Mouse (Mus musculus): Measurements from ENCODE around the gene Pfas. TPM values are rescaled to one million over a fixed set of nuclear protein-coding genes. Genes with fewer than 3 reads are reported as not detected.
"Not testable (repeated sequence)": the region's sequence is repeated elsewhere in the genome, so short reads cannot be mapped to it uniquely, and the experiment has no call there.

Gene Pfas
- polyA plus RNA-seq, 1 experiment from 2014 or later, result 15.5 TPM

DNA sequence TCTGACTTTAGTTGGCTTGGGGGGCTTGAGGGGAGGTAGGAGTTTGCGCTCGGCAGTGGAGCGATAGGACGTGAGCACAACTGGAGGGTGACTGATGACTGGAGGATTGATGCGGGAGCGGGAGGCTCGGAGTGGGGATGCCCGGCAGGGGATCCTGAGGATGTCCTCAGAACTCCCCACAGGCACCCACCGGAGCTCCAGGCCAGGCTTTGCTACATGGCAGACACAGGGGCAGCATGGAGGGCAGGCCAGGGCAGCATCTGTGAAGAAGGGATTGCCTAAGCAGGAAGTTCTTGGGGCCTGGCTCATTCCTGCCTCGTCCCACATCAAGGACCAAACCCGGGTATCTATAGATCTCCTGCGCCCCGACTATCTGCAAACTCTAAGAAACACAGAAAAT lies 54.4 kb downstream of the Pfas start:
- ATAC-seq (ENCODE audit: low FRiP score), result no peak
- no peak overlapping the region; the same call in 1 of the 2 replicates for H3K4me3 ChIP-seq (replicated peaks)
- H3K36me3 ChIP-seq, result no peaks in the 10 kb centered on the region
- peaks cover 13% of the 10 kb centered on the region for H3K4me1 ChIP-seq
- H3K4me2 ChIP-seq, result peak overlapping the region; percentile 58
- H3K9ac ChIP-seq (replicated peaks), result no peak overlapping the region
- no peaks in the 10 kb centered on the region for H3K9me3 ChIP-seq (replicated peaks)
- H3K27me3 ChIP-seq (replicated peaks), result peaks cover 48% of the 10 kb centered on the region
- no peak overlapping the region for H3K27ac ChIP-seq (replicated peaks)
- 9% methylated on average over 13 of the region's 13 CpGs for WGBS

- Histone ChIP-seq H3K36me3 (peaks cover 8% of the 10 kb centered on the region; the same call in 1 of the 2 replicates), H3K4me2 (peak overlapping the region; percentile 57), H3K27ac (replicated peaks) (peak overlapping the region; percentile 84), H3K4me3 (replicated peaks) (peak overlapping the region; percentile 43), H3K4me1 (peaks cover 21% of the 10 kb centered on the region), H3K9me3 (replicated peaks) (no peaks in the 10 kb centered on the region), H3K9ac (replicated peaks) (peak overlapping the region; percentile 43), H3K27me3 (replicated peaks) (peaks cover 10% of the 10 kb centered on the region; the same call in 1 of the 2 replicates)
- 11% methylated on average over 12 of the region's 12 CpGs for WGBS
- ATAC-seq (ENCODE audit: low FRiP score), result peak; percentile 91
These were observed 60.7 kb downstream of the Pfas start for GRCm38 (mm10) chr11:68947542-68947993.

DNA sequence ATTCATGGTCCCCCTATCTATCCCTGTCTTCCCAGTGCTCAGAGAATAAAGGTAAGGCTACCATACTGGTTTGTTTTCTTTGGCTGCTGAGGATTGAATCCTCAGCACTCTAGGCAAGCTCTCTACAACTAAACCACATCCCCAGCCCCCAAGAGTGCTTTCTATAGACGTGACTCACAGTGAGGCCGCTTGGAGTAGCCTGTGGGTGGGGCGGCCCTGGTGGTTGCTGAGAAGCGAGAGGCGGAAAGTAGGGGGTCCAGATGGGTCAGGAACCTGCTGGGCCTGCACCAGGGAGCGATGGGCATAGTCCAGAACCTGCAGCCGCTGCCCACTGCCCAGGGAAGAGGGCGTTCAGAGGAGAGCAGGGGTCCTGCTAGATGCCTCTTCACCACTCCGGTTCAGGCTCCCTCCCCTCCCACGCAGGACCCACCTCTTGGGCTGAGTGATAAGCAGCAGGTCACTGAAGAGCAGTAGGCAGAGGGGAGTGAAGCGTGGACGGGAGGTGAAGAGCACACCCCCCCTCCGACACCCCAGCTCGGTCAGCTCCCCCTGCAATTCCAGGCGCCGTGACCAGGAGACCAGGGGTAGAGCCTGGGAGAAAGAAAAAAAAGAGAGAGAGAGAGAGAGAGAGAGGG lies 61.3 kb downstream of the Pfas start:
- H3K4me2 ChIP-seq, result peak overlapping the region; percentile 57

DNA sequence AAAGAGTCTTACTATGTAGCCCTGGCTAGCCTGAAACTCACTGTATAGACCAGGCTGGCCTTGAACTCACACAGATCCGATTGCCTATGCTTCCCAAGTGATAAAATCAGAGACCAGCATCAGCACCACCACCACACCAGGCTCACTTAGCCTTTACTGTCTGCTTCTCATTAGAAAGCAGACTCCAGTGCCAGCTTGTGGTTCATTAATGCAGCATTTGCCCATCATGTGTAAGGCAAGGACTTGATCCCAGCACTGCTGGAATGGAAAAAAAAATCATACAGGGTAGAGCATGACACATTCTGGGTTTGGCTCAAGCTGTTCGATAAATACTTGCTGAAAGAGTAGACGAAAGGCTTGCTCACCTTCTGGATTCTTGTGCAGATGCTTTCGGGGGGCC lies 62.3 kb downstream of the Pfas start:
- no peaks in the 10 kb centered on the region for H3K27me3 ChIP-seq (replicated peaks)
- H3K4me2 ChIP-seq, result peak overlapping the region; percentile 57
- H3K27ac ChIP-seq (replicated peaks), result peak overlapping the region; percentile 85
- peaks cover 27% of the 10 kb centered on the region for H3K4me1 ChIP-seq
- ATAC-seq (ENCODE audit: low FRiP score), result no peak
- 0 out of 2 replicates have a peak overlapping the region, but pooled peaks have one; percentile 60 for H3K9ac ChIP-seq (replicated peaks)
- peaks cover 8% of the 10 kb centered on the region; the same call in 1 of the 2 replicates for H3K36me3 ChIP-seq
- WGBS, result 93% methylated on average over 4 of the region's 4 CpGs
- H3K9me3 ChIP-seq (replicated peaks), result no peaks in the 10 kb centered on the region
- peak overlapping the region; percentile 43 for H3K4me3 ChIP-seq (replicated peaks)

More for the DNA sequence above, 61.3 kb downstream of the Pfas start:
- ATAC-seq (ENCODE audit: low FRiP score), result peak; percentile 77
- 11% methylated on average over 16 of the region's 16 CpGs for WGBS
- no peaks in the 10 kb centered on the region for H3K9me3 ChIP-seq (replicated peaks)
- peaks cover 9% of the 10 kb centered on the region; the same call in 1 of the 2 replicates for H3K27me3 ChIP-seq (replicated peaks)
- peaks cover 21% of the 10 kb centered on the region for H3K4me1 ChIP-seq
- peak overlapping the region; percentile 60 for H3K9ac ChIP-seq (replicated peaks)
- peak overlapping the region; percentile 85 for H3K27ac ChIP-seq (replicated peaks)
- H3K36me3 ChIP-seq, result peaks cover 8% of the 10 kb centered on the region; the same call in 1 of the 2 replicates
- H3K4me3 ChIP-seq (replicated peaks), result peak overlapping the region; percentile 43

DNA sequence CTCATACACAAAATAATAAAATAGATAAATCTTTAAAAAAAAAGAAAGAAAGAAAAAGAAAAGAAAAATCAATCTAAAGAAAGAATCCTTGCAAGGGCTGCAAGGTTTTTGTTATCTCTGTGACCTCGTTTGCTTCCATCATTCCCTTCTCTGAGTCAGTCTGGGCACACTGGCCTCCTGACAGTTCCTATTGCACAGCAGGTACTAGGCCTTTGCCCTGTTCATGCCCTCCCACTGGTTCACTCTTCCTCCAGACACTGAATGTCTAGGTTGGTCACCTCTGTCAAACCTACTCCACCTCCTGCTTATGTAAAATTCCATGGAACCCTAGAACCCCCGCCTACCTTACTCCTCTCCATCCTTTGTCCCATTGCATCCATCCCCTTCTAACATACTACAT lies 63.0 kb downstream of the Pfas start:
- peaks cover 33% of the 10 kb centered on the region for H3K4me1 ChIP-seq
- no peak overlapping the region for H3K27ac ChIP-seq (replicated peaks)
- ATAC-seq (ENCODE audit: low FRiP score), result no peak
- no peaks in the 10 kb centered on the region for H3K27me3 ChIP-seq (replicated peaks)
- no peaks in the 10 kb centered on the region for H3K9me3 ChIP-seq (replicated peaks)
- peak overlapping the region; percentile 57 for H3K4me2 ChIP-seq
- no peak overlapping the region for H3K4me3 ChIP-seq (replicated peaks)
- WGBS, result 83% methylated on average over 2 of the region's 2 CpGs
- peaks cover 8% of the 10 kb centered on the region; the same call in 1 of the 2 replicates for H3K36me3 ChIP-seq
- no peak overlapping the region for H3K9ac ChIP-seq (replicated peaks)

GRCm38 (mm10) chr11:68942731-68943130 lies 65.5 kb downstream of the Pfas start:
- Histone ChIP-seq H3K4me2 (no peak overlapping the region), H3K9ac (replicated peaks) (no peak overlapping the region), H3K4me1 (peaks cover 33% of the 10 kb centered on the region), H3K9me3 (replicated peaks) (no peaks in the 10 kb centered on the region), H3K4me3 (replicated peaks) (no peak overlapping the region), H3K27ac (replicated peaks) (no peak overlapping the region), H3K27me3 (replicated peaks) (no peaks in the 10 kb centered on the region), H3K36me3 (peaks cover 8% of the 10 kb centered on the region; the same call in 1 of the 2 replicates)
- no peak for ATAC-seq (ENCODE audit: low FRiP score)
- WGBS, result 91% methylated on average over 8 of the region's 8 CpGs

DNA sequence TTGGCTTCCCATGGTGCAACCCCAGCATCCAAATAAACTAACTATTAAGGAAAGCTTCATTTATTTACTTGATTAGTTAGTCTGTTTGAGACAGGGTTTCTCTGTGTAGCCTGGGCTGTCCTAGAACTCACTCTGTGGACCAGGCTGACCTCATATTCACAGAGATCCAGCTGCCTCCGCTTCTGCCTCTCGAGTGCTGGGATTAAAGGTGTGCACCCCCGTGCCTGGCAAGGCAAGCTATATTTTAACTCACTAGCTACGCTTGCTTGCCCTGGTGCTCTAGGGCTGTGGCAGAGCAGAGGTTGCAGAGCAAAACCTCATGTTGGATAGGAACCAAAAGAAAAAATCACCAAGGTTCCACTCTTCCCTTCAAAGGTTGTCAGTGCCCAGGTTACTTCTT lies 67.7 kb downstream of the Pfas start:
- Histone ChIP-seq H3K36me3 (peaks cover 8% of the 10 kb centered on the region; the same call in 1 of the 2 replicates), H3K27ac (replicated peaks) (peak overlapping the region; percentile 87), H3K4me1 (peaks cover 20% of the 10 kb centered on the region), H3K4me2 (peak overlapping the region; percentile 65), H3K4me3 (replicated peaks) (peak overlapping the region; percentile 55), H3K9ac (replicated peaks) (peak overlapping the region; percentile 65), H3K27me3 (replicated peaks) (no peaks in the 10 kb centered on the region), H3K9me3 (replicated peaks) (no peaks in the 10 kb centered on the region)
- no peak for ATAC-seq (ENCODE audit: low FRiP score)
- 50% methylated on average over 4 of the region's 4 CpGs for WGBS

- ATAC-seq (ENCODE audit: low FRiP score), result peak; percentile 98
- H3K9ac ChIP-seq (replicated peaks), result peak overlapping the region; percentile 65
- 1% methylated on average over 16 of the region's 16 CpGs for WGBS
These were observed 68.6 kb downstream of the Pfas start for GRCm38 (mm10) chr11:68939451-68940304.

GRCm38 (mm10) chr11:68936951-68937350 lies 71.3 kb downstream of the Pfas start:
- WGBS, result 89% methylated on average over 4 of the region's 4 CpGs

More at GRCm38 (mm10) chr11:68939451-68940304, 68.6 kb downstream of the Pfas start:
- H3K4me2 ChIP-seq, result peak overlapping the region; percentile 65
- peak overlapping the region; percentile 87 for H3K27ac ChIP-seq (replicated peaks)
- H3K27me3 ChIP-seq (replicated peaks), result no peaks in the 10 kb centered on the region
- H3K36me3 ChIP-seq, result peaks cover 8% of the 10 kb centered on the region; the same call in 1 of the 2 replicates
- peaks cover 17% of the 10 kb centered on the region for H3K4me1 ChIP-seq
- H3K4me3 ChIP-seq (replicated peaks), result peak overlapping the region; percentile 55
- no peaks in the 10 kb centered on the region for H3K9me3 ChIP-seq (replicated peaks)

More at GRCm38 (mm10) chr11:68936951-68937350, 71.3 kb downstream of the Pfas start:
- H3K4me2 ChIP-seq; H3K27me3 ChIP-seq (replicated peaks); H3K9me3 ChIP-seq (replicated peaks); H3K36me3 ChIP-seq; H3K4me3 ChIP-seq (replicated peaks); ATAC-seq (ENCODE audit: low FRiP score); H3K27ac ChIP-seq (replicated peaks); H3K9ac ChIP-seq (replicated peaks): not testable (repeated sequence)
- peaks cover 14% of the 10 kb centered on the region for H3K4me1 ChIP-seq
